Mouse (Mus musculus) adrenal gland, adult 18-20 months (tissue): ENCODE measurements around the gene Ccdc50. TPM values are rescaled to one million over a fixed set of nuclear protein-coding genes. Genes with fewer than 3 reads are reported as not detected.

ENCODE experiments used
- DNase-seq, 2 experiments: peaks; one replicate each; pipeline ENCODE4 v3.0.0; 2021 to 2022; ENCODE audit warnings: low spot score in 2 of 2
- long read RNA-seq, 2 experiments: library from polyadenylated mRNA; stranded (forward); transcript quantifications; one replicate each; pipeline ENCODE4 v2.0.0; 2021
- total RNA-seq, 2 experiments: library from RNA; stranded (reverse); gene quantifications; 1 replicate in 1 of 2; 2 replicates in 1 of 2; pipeline ENCODE4 v1.2.3; 2021

Gene Ccdc50
- total RNA-seq: 10 to 100 TPM; 78.7 to 89.9 TPM
- long read RNA-seq, experiment 1, full-length matches to known transcripts: 33 of 42 reads
- long read RNA-seq, experiment 1, partial matches to known transcripts: 1 of 42 reads
- long read RNA-seq, experiment 1, other reads (novel, unspliced or antisense): 8 of 42 reads
- long read RNA-seq, experiment 2, full-length matches to known transcripts: 30 of 45 reads
- long read RNA-seq, experiment 2, partial matches to known transcripts: 1 of 45 reads
- long read RNA-seq, experiment 2, other reads (novel, unspliced or antisense): 14 of 45 reads

- DNase-seq: peak; percentile 78 to 82
These were observed at the start of gene Ccdc50 for GRCm38 (mm10) chr16:27388761-27389451. Gene Ccdc50 (plus strand): TSS chr16:27388869.

- no peak for DNase-seq
These were observed 41.1 kb upstream of the Ccdc50 start for GRCm38 (mm10) chr16:27347521-27347920.

DNA sequence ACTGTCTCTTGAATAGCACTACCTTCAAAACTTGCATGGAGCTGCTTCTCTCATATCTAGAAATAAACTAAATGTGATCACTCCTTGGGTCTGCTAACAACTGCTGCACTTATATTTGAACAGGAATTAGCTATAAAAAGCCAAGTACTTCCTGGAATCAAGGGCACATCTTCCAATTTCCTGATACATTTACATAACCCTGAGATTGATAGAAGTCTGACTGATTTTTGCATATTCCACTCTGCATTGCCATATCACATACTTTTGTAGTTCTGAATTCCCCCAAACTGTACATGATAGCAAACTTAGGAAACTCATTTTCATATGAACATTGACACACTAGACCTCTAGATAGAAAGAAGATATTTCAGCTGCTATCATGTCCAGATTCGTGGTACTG is 40.3 kb upstream of the Ccdc50 start:
- no peak for DNase-seq

DNA sequence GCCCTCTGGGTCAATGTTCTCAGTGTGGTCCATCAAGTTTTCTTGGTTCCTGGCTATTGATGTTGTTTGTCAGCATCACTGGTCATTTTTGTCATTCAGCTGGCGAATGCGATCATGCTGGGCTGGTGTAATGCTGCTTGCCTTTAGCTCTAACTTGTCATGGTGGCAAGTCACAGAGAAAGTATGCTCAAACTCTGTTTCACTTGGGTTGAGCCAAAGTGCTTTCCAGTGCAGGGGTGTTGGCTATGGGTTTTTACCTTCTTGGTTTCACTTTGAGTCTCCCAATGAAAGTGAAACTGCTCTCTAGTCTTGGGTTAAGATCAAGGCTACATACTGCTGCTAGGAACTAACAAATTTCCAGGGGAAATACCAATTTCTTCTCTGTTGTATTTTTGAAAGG is 39.4 kb upstream of the Ccdc50 start:
- DNase-seq: no peak

- no peak for DNase-seq
These were observed 38.7 kb upstream of the Ccdc50 start for GRCm38 (mm10) chr16:27349878-27350532.

DNA sequence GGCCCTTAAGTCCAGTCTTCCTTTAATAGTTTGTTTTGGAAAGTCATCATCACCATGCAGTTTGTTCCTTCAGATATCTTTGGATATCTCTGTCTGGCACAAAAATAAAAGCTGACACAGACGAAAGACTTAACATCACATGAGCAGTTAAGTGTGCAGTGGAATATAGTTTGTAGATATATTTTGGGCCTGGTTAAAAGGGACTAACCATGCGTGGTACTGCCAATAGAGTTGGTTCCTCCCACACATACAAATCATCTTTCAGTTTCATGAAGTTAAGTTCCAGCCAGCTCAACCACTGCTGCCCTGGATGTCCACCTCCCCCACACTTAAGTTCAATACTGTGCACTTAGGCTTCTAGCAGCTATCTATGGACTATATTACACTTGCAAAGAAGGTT is 34.2 kb upstream of the Ccdc50 start:
- no peak for DNase-seq

DNA sequence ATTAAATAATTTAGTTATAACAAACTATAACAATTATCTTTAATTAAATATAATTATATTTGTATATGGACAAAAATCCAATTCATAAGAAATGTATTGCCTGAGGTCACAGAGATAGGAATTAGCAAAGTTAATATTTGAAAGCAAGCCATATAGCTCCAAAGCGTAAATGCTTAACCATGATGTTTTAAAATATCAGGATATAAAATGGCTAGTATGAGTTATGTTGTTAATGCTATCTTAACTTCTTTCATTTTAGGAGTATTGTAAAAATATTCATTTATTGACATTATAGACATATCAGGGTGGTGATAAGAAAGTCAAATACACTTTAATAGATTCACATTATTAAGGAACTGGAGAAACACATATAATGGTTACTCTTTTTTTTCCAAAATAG is 28.6 kb upstream of the Ccdc50 start:
- no peak for DNase-seq

- DNase-seq: no peak
These were observed 18.5 kb upstream of the Ccdc50 start, which contains the start of gene Uts2b for GRCm38 (mm10) chr16:27370191-27370590. Gene Uts2b (minus strand): TSS chr16:27370239.

GRCm38 (mm10) chr16:27370700-27371099 is 18.0 kb upstream of the Ccdc50 start:
- DNase-seq: no peak

- no peak for DNase-seq
These were observed 14.5 kb upstream of the Ccdc50 start for GRCm38 (mm10) chr16:27374139-27374538.

DNA sequence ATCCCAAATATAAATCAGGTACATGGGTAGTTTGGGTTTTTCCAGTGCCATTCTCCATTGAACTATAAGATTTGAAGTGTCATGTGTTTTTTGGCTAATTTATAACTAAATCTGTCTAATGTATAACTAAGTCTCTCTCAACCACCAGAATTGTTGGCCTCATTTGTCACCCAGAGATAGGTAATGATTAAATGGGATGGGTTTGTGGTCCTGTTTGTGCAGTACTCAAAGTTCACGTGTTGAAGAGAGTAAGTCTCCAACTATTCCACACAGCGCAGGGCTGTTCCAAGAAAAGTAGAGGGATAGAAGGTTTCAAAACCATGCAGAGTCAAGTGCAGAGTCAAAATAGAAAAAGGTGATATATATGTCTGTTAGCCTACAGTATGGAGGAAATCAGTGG is 13.4 kb upstream of the Ccdc50 start:
- DNase-seq: no peak

DNA sequence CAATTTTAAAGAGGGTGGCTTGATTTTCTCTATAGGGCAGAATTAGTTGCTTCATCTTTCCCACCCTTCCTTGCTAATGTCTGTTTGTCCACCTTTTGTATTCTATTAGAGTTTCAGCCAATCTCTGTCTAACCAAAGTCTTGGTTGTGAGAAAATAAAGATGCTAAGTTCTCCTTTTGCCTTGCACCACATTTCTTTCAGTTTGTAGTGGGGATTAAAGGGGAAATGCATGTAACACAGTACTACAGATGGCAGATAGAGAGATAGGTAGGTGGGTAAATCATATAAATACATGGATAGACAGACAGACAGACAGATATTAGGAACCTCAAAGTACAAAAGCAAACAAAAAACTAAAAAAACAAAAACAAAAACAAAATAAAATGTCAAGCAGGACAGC is 12.1 kb upstream of the Ccdc50 start:
- DNase-seq: no peak

- DNase-seq: no peak
These were observed 6.5 kb upstream of the Ccdc50 start for GRCm38 (mm10) chr16:27382217-27382616.

- DNase-seq: no peak
These were observed 3.6 kb upstream of the Ccdc50 start for GRCm38 (mm10) chr16:27384893-27385603.

DNA sequence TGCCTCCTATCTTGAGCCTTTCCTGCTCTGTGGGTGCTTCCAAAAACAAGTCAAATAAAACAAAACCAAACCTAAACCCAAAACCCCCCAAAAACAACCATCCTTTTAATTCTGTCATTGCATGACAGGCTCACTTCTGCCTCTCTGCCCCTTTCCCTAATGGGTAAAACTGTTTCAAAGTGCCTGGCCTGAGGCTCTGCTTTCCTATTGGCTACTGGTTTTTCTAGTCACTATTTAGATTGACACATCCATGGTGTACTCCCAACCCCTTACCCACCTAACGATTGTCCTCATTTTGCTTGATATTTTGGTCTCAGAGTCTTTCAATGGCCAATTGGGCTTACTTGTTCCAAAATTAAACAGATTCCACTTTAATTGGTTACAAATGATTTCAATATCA is 3.0 kb upstream of the Ccdc50 start:
- DNase-seq: no peak

DNA sequence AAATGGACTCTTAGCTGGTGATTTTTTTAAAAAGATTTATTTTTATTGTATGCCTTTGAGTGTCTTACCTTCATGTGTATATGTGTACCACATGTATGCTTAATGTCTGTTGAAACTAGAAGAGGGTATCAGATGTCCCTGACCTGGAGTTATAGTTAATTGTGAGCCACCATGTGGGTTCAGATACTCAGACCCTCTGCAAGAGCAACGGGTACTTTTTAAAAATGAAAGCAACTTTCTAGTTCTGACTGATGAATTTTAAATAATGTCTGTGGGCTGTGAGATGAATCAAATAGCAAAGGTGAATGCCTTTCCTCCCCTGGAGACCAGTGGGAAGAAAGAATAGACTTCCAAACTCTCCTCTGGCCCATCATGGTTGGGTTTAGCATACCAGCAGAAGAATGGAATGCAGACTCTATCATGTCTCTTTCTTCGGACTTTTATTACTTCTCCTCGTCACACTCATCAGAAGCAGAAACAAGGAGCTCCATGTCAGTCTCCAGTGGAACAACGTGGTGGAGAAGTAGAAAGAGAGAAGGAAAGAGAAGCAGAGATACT is 1.7 kb upstream of the Ccdc50 start:
- DNase-seq: no peak

- DNase-seq: no peak
These were observed 746 bp upstream of the Ccdc50 start for GRCm38 (mm10) chr16:27387634-27388611.

DNA sequence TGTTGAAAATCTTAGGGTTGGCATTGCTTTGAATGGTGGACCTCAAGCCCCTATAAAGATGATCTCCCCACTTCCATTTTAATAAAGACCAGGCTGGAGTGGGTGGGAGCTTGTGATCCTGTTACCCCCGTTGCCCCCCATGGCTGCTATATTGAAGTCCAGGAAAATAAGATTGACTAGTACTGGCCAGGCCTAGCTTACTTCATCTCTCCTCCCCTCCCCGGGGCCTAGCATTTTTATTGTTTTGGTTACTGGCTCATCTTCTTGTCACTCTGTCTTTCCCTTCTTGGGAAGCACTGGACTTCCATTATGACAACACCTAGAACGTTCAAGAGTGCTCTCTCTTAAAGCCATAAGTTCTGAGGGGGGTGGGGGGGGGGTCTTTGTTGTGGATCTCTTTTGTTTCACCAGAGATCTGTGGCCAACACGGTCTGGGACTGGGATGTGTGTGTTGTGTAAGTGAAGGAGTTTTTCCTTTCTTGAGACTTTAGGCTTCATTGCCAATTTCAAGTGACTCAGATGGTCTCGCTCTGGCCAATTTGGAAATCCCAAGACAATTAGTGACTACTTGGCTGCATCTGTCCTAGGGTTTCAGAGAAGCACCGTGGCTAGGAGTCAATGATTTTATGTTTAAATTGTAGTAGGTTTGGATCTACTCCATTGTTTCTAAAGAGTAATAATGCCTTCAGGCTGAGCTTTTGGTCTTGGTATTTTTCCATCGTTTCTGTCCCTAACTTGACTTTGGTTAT is 1.0 kb downstream of the Ccdc50 start:
- no peak for DNase-seq

DNA sequence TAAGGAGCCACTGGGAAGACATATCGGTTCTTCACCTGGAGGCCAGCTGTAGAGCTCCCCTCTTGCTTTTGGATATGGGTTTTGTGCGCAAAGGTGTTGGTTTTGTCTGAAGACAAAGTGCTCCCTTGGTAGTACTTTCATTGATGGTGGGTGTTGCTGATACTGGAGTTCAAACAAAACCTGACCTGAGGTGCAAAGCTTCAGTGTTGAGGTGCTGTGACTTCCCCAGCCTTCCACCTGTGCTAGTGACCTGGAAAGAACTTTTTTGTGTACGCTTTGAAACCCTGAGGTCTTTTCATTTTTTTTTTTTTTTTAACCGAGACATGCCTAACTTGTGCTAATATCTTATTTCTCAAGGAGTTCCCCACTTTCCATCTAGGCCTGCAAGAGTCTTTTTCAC is 1.6 kb downstream of the Ccdc50 start:
- no peak for DNase-seq
